Mouse (Mus musculus): ENCODE data around the gene Rnf2.

DNA sequence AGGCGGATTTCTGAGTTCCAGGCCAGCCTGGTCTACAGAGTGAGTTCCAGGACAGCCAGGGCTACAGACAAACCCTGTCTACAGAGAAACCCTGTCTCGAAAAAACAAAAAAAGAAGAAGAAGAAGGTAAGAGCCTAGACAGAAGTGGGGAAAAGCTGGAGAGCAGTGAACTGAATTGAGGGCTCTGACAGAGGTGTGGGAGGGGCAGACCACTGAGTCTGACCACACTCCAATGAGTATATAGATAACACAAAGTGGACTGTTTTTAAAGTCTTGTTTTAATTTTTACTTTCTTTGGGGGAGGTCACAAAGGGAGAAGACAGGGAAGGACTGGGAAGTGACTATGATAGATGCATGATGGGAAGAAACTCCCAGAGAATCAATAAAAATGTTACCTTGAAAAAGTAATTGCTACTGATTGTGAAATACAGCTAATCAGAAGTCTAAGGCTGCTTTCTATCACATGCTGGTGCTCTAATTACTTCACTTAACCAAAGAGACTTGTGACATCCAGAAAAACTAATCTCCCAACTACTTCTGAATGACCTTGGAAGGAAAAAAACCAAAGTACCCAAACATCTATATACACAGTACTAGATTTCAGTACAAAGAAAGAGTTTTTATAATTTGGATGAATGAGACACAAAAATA is 5.0 kb downstream of the Rnf2 start:
- TF ChIP-seq CTCF (IDR thresholded peaks at IDR 0.05; ENCODE audit: insufficient read depth, low read depth, low read length) (no peak), POLR2A (IDR thresholded peaks at IDR 0.05; ENCODE audit: insufficient read depth, low read depth, low read length) (no peak)
